Mouse (Mus musculus): Measurements from ENCODE around the gene Ly6c2.
"Not testable (repeated sequence)": the region's sequence is repeated elsewhere in the genome, so short reads cannot be mapped to it uniquely, and the experiment has no call there.

Gene Ly6c2

GRCm38 (mm10) chr15:75111861-75112630 lies at the start of gene Ly6c2:
Gene Ly6c2 (minus strand): TSS chr15:75111970.
- DNase-seq (ENCODE audit: low read depth, low spot score) = not testable (repeated sequence)

GRCm38 (mm10) chr15:75157646-75158045 lies 45.9 kb upstream of the Ly6c2 start:
- DNase-seq (ENCODE audit: low read depth, low spot score) = no peak

GRCm38 (mm10) chr15:75154940-75155339 lies 43.2 kb upstream of the Ly6c2 start, which contains the start of gene Ly6g:
Gene Ly6g (plus strand): TSS chr15:75155240.
- DNase-seq (ENCODE audit: low read depth, low spot score) = no peak

GRCm38 (mm10) chr15:75153087-75153486 lies 41.3 kb upstream of the Ly6c2 start:
- DNase-seq (ENCODE audit: low read depth, low spot score) = no peak

GRCm38 (mm10) chr15:75143735-75144134 lies 32.0 kb upstream of the Ly6c2 start:
- DNase-seq (ENCODE audit: low read depth, low spot score) = peak; percentile 56

- DNase-seq (ENCODE audit: low read depth, low spot score) = peak; percentile 75
Measured at GRCm38 (mm10) chr15:75141812-75142360, 30.1 kb upstream of the Ly6c2 start.

- not testable (repeated sequence) for DNase-seq (ENCODE audit: low read depth, low spot score)
Measured at GRCm38 (mm10) chr15:75137739-75138138, 26.0 kb upstream of the Ly6c2 start.

GRCm38 (mm10) chr15:75135090-75135783 lies 23.5 kb upstream of the Ly6c2 start:
- DNase-seq (ENCODE audit: low read depth, low spot score) = not testable (repeated sequence)

- not testable (repeated sequence) for DNase-seq (ENCODE audit: low read depth, low spot score)
Measured at GRCm38 (mm10) chr15:75132346-75132745, 20.6 kb upstream of the Ly6c2 start.

- peak; percentile 79 for DNase-seq (ENCODE audit: low read depth, low spot score)
Measured at GRCm38 (mm10) chr15:75120066-75120465, 8.3 kb upstream of the Ly6c2 start.

GRCm38 (mm10) chr15:75118742-75119141 lies 7.0 kb upstream of the Ly6c2 start:
- DNase-seq (ENCODE audit: low read depth, low spot score) = peak; percentile 78

GRCm38 (mm10) chr15:75117481-75117880 lies 5.7 kb upstream of the Ly6c2 start:
- DNase-seq (ENCODE audit: low read depth, low spot score) = not testable (repeated sequence)

GRCm38 (mm10) chr15:75116525-75116924 lies 4.8 kb upstream of the Ly6c2 start:
- DNase-seq (ENCODE audit: low read depth, low spot score) = no peak

GRCm38 (mm10) chr15:75110424-75110823 lies 1.3 kb downstream of the Ly6c2 start:
- DNase-seq (ENCODE audit: low read depth, low spot score) = peak; percentile 23

GRCm38 (mm10) chr15:75099261-75099660 lies 12.5 kb downstream of the Ly6c2 start:
- no peak for DNase-seq (ENCODE audit: low read depth, low spot score)

- DNase-seq (ENCODE audit: low read depth, low spot score) = peak; percentile 26
Measured at GRCm38 (mm10) chr15:75088041-75088440, 23.7 kb downstream of the Ly6c2 start.

- no peak for DNase-seq (ENCODE audit: low read depth, low spot score)
Measured at GRCm38 (mm10) chr15:75069965-75070364, 41.8 kb downstream of the Ly6c2 start.

- DNase-seq (ENCODE audit: low read depth, low spot score) = peak; percentile 78
Measured at GRCm38 (mm10) chr15:75062030-75062574, 49.7 kb downstream of the Ly6c2 start.

GRCm38 (mm10) chr15:75060505-75060904 lies 51.3 kb downstream of the Ly6c2 start:
- DNase-seq (ENCODE audit: low read depth, low spot score) = peak; percentile 72

Data from ZHBTc4 (cell line).